Mouse (Mus musculus): ENCODE results near the gene Prdm15. TPM values are rescaled to one million over a fixed set of nuclear protein-coding genes. Genes with fewer than 3 reads are reported as not detected.

Gene Prdm15
- total and polyA plus RNA-seq, 3 experiments = 6.4 to 7.9 (median 7.3) TPM

DNA sequence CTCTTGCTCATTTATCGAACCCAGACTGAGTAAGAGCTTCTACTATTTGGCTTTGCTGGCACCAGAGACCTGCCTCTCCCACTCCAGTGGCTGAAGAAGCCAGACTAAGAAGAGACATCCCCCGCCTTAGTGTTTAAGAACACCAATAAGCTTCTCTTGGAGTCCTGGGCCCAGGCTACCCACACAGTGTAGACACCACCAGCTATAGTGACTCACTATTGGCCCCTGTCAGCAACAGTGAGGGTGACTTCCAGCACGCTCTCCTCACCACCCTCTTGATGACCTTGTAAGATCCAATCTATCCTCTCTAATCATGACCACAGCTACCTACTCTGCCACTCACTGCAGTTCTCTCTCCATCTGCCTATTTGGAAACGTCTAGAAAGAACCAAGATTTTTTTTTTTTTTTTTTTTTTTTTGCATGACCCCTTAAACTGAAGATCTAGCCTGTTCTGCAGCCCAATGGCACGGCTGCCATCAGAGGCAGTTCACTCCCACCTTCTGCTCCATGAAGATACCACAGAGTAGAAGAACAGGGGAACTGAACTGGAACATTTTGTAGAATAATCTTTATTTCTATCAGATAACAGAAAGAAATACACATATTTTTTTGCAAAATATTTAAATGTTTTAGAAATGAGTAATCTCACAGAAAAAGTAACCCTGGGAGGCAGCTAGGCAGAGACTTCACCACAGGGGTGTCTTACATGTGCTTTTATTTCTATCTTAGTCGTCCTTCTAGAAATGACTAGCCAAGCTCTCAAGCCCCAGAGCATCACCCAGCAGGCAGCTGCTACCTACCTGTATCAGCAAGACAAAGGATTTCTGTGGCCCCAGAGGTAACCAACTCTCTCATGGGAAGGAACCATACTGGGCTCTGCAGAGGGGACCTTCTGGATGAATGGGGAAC is 17.8 kb upstream of the Prdm15 start (continued):
- TF ChIP-seq NRF1 (IDR thresholded peaks at IDR 0.05; ENCODE audit: low read depth, low read length) = 0 out of 2 replicates have a peak, but pooled peaks have one; percentile 22
- 0 out of 2 replicates have a peak, but pooled peaks have one; percentile 34 for TF ChIP-seq MAZ (IDR thresholded peaks at IDR 0.05; ENCODE audit: low read depth, low read length)
- TF ChIP-seq MXI1 (IDR thresholded peaks at IDR 0.05; ENCODE audit: low read depth, low read length) = peak; percentile 65
- TF ChIP-seq EP300 (IDR thresholded peaks at IDR 0.05; ENCODE audit: low read length) = peak; percentile 95
- TF ChIP-seq ELF1 (IDR thresholded peaks at IDR 0.05; ENCODE audit: low read depth, low read length) = no peak
- TF ChIP-seq MYC (IDR thresholded peaks at IDR 0.05; ENCODE audit: low read depth, low read length) = peak; percentile 96
- no peak for TF ChIP-seq GABPA (IDR thresholded peaks at IDR 0.05; ENCODE audit: insufficient replicate concordance, low read depth, low read length)
- peak; percentile 87 for TF ChIP-seq BHLHE40 (IDR thresholded peaks at IDR 0.05; ENCODE audit: low read depth, low read length)
- TF ChIP-seq POLR2AphosphoS2 (IDR thresholded peaks at IDR 0.05; ENCODE audit: low read depth, low read length) = no peak
- 0 out of 2 replicates have a peak, but pooled peaks have one; percentile 78 for TF ChIP-seq RCOR1 (conservative IDR thresholded peaks at IDR 0.05; ENCODE audit: low read depth, low read length)
- peak; percentile 63; the same call in 1 of the 2 replicates for TF ChIP-seq SIN3A (IDR thresholded peaks at IDR 0.05; ENCODE audit: low read length)
- no peak for TF ChIP-seq POLR2A (IDR thresholded peaks at IDR 0.05; ENCODE audit: low read depth, low read length)
- TF ChIP-seq KAT2A (IDR thresholded peaks at IDR 0.05; ENCODE audit: insufficient replicate concordance, low read length) = 0 out of 2 replicates have a peak, but pooled peaks have one; percentile 12
- no peak for TF ChIP-seq SMC3 (IDR thresholded peaks at IDR 0.05; ENCODE audit: low read depth, low read length)
- TF ChIP-seq ZKSCAN1 (IDR thresholded peaks at IDR 0.05; ENCODE audit: borderline replicate concordance, low read depth, low read length) = no peak
- TF ChIP-seq TCF12 (IDR thresholded peaks at IDR 0.05; ENCODE audit: low read depth, low read length) = peak; percentile 72
- peak; percentile 98 for TF ChIP-seq IRF4 (IDR thresholded peaks at IDR 0.05; ENCODE audit: low read depth, low read length)
- no peak for TF ChIP-seq UBTF (IDR thresholded peaks at IDR 0.05; ENCODE audit: low read depth, low read length)

GRCm38 (mm10) chr16:97863932-97864467 is 12.3 kb upstream of the Prdm15 start:
- H3K4me1 ChIP-seq (ENCODE audit: control insufficient read depth in 1 of 2, insufficient read depth in 2 of 2) = peaks cover 0 to 35% of the 10 kb centered on the region in 2 experiments; a peak in 2 of 4 replicates
- no peak overlapping the region for H3K4me2 ChIP-seq (ENCODE audit: insufficient read depth, low read depth, poor library complexity, severe bottlenecking)
- no peaks in the 10 kb centered on the region for H3K9me3 ChIP-seq (replicated peaks; ENCODE audit: low read length)
- peaks cover 6 to 55% of the 10 kb centered on the region in 2 experiments for H3K36me3 ChIP-seq (replicated peaks in 1 of 2; ENCODE audit: control insufficient read depth in 1 of 2, insufficient read depth in 1 of 2, low read length in 1 of 2)
- TF ChIP-seq CHD1 (IDR thresholded peaks at IDR 0.05; ENCODE audit: low read depth, low read length) (no peak), RCOR1 (conservative IDR thresholded peaks at IDR 0.05; ENCODE audit: low read depth, low read length) (no peak), CHD2 (IDR thresholded peaks at IDR 0.05; ENCODE audit: low read length) (no peak), SMC3 (IDR thresholded peaks at IDR 0.05; ENCODE audit: low read depth, low read length) (0 out of 2 replicates have a peak, but pooled peaks have one; percentile 5), CTCF (conservative IDR thresholded peaks at IDR 0.05 in 1 of 2, IDR thresholded peaks at IDR 0.05 in 1 of 2; ENCODE audit: low read depth in 2 of 2, low read length in 2 of 2) (peak in 1 of 2 experiments; percentile 15; a peak in 1 of 4 replicates), USF2 (conservative IDR thresholded peaks at IDR 0.05; ENCODE audit: low read depth, low read length) (no peak), PAX5 (IDR thresholded peaks at IDR 0.05; ENCODE audit: low read length) (no peak), BHLHE40 (IDR thresholded peaks at IDR 0.05; ENCODE audit: low read depth, low read length) (no peak), ZNF384 (IDR thresholded peaks at IDR 0.05; ENCODE audit: low read depth, low read length) (peak; percentile 21; the same call in 1 of the 2 replicates), SIN3A (IDR thresholded peaks at IDR 0.05; ENCODE audit: low read length) (no peak)
- dilution Hi-C loops (cut with MboI; ENCODE audit: extremely low pct_ligation_motif_present, extremely low pct_unique_long_range_greater_than_20kb, low sequenced_read_pairs) = no loop called here
- in situ Hi-C loops (cut with MboI; ENCODE audit: low pct_ligation_motif_present, low pct_unique_long_range_greater_than_20kb, low sequenced_read_pairs) = no loop called here
- DNase-seq (ENCODE audit: extremely low read depth) = no peak
- H3K79me2 ChIP-seq (replicated peaks; ENCODE audit: control insufficient read depth, extremely low read depth, insufficient read depth, poor library complexity, severe bottlenecking) = no peaks in the 10 kb centered on the region
- no peak overlapping the region for H3K9ac ChIP-seq (ENCODE audit: insufficient read depth, low read depth)
- no peaks in the 10 kb centered on the region for H3K27me3 ChIP-seq (replicated peaks)
- no peak overlapping the region for H3K27ac ChIP-seq (ENCODE audit: insufficient read depth, low read depth)
- no peak overlapping the region for H3K4me3 ChIP-seq (replicated peaks in 1 of 3; ENCODE audit: low read depth in 2 of 3, low read length in 2 of 3, poor library complexity in 1 of 3)

All from CH12.LX (cell line).